Mouse (Mus musculus) MEL (cell line): ENCODE results near the gene H2-Ob.
"Not testable (repeated sequence)": the region's sequence is repeated elsewhere in the genome, so short reads cannot be mapped to it uniquely, and the experiment has no call there.

Source experiments
- CHD1 ChIP-seq: IDR thresholded peaks from 2 replicates; pipeline ENCODE4 v1.6.1; 2012; ENCODE audit warnings: low read depth, mild to moderate bottlenecking, inconsistent platforms, low read length, improper control_type of control experiment
- CTCF ChIP-seq, 3 experiments: IDR thresholded peaks in 2 of 3; conservative IDR thresholded peaks in 1 of 3; 2 replicates each; pipeline ENCODE4 v1.5.1; 2011 to 2012; ENCODE audit warnings: low read length in 3 of 3, low read depth in 2 of 3, mild to moderate bottlenecking in 2 of 3, improper control_type of control experiment in 1 of 3, inconsistent platforms in 1 of 3, mixed read lengths in 1 of 3, moderate library complexity in 1 of 3; ENCODE audit not compliant: control insufficient read depth in 1 of 3, insufficient read depth in 1 of 3, poor library complexity in 1 of 3, severe bottlenecking in 1 of 3
- GABPA ChIP-seq: IDR thresholded peaks from 2 replicates; pipeline ENCODE4 v1.6.1; 2012; ENCODE audit warnings: low read depth, mild to moderate bottlenecking, inconsistent platforms, low read length, improper control_type of control experiment, moderate library complexity
- JUND ChIP-seq: IDR thresholded peaks from 2 replicates; pipeline ENCODE4 v1.6.1; 2011; ENCODE audit warnings: low read depth, mild to moderate bottlenecking, improper control_type of control experiment, low read length
- MAX ChIP-seq: IDR thresholded peaks from 2 replicates; pipeline ENCODE4 v1.6.1; 2011; ENCODE audit warnings: low read length, improper control_type of control experiment
- MAZ ChIP-seq: IDR thresholded peaks from 2 replicates; pipeline ENCODE4 v1.6.1; 2012; ENCODE audit warnings: low read depth, mild to moderate bottlenecking, inconsistent platforms, low read length, improper control_type of control experiment
- POLR2A ChIP-seq, 2 experiments: IDR thresholded peaks; 2 replicates each; pipeline ENCODE4 v1.6.1; 2011 to 2012; ENCODE audit warnings: low read length in 2 of 2, mild to moderate bottlenecking in 2 of 2, control low read depth in 1 of 2, improper control_type of control experiment in 1 of 2, low read depth in 1 of 2, moderate library complexity in 1 of 2; ENCODE audit not compliant: control insufficient read depth in 1 of 2, insufficient read depth in 1 of 2, poor library complexity in 1 of 2
- SIN3A ChIP-seq: IDR thresholded peaks from 2 replicates; pipeline ENCODE4 v1.6.1; 2012; ENCODE audit warnings: low read length, improper control_type of control experiment, inconsistent platforms
- SMC3 ChIP-seq: IDR thresholded peaks from 2 replicates; pipeline ENCODE4 v1.6.1; 2011; ENCODE audit warnings: low read depth, low read length, improper control_type of control experiment
- USF2 ChIP-seq, 2 experiments: IDR thresholded peaks; 2 replicates each; pipeline ENCODE4 v1.6.1; 2011 to 2012; ENCODE audit warnings: improper control_type of control experiment in 2 of 2, low read length in 2 of 2, borderline replicate concordance in 1 of 2, inconsistent platforms in 1 of 2, low read depth in 1 of 2, mild to moderate bottlenecking in 1 of 2; ENCODE audit not compliant: insufficient read depth in 1 of 2
- ZC3H11A ChIP-seq: IDR thresholded peaks from 2 replicates; pipeline ENCODE4 v1.6.1; 2012; ENCODE audit warnings: low read depth, mild to moderate bottlenecking, inconsistent platforms, low read length, improper control_type of control experiment
- ZNF384 ChIP-seq: IDR thresholded peaks from 2 replicates; pipeline ENCODE4 v1.6.1; 2012; ENCODE audit warnings: low read depth, mild to moderate bottlenecking, inconsistent platforms, low read length, improper control_type of control experiment

GRCm38 (mm10) chr17:34232021-34232420 is 6.7 kb upstream of the H2-Ob start:
- TF ChIP-seq CHD1; SMC3; CTCF (IDR thresholded peaks at IDR 0.05 in 2 of 3, conservative IDR thresholded peaks at IDR 0.05 in 1 of 3; ENCODE audit: control insufficient read depth in 1 of 3, insufficient read depth in 1 of 3, low read depth in 2 of 3, low read length in 3 of 3, poor library complexity in 1 of 3, severe bottlenecking in 1 of 3); ZC3H11A; USF2 (IDR thresholded peaks at IDR 0.05; ENCODE audit: borderline replicate concordance in 1 of 2, insufficient read depth in 1 of 2, low read depth in 1 of 2, low read length in 2 of 2); MAX; GABPA; POLR2A (IDR thresholded peaks at IDR 0.05; ENCODE audit: control insufficient read depth in 1 of 2, insufficient read depth in 1 of 2, low read depth in 1 of 2, low read length in 2 of 2, poor library complexity in 1 of 2); SIN3A; MAZ; JUND; ZNF384: not testable (repeated sequence)
